Mouse (Mus musculus): Measurements from ENCODE around the gene Gm29609.

GRCm38 (mm10) chr5:31095711-31096480 is 83.8 kb downstream of the Gm29609 start:
- TF ChIP-seq GATA1 (IDR thresholded peaks at IDR 0.05; ENCODE audit: low read length) (no peak), TAL1 (IDR thresholded peaks at IDR 0.05; ENCODE audit: low read length) (no peak)

Measured in erythroblast, embryonic 14.5 days (primary cell).